Mouse (Mus musculus): ENCODE measurements around the gene Polq.

DNA sequence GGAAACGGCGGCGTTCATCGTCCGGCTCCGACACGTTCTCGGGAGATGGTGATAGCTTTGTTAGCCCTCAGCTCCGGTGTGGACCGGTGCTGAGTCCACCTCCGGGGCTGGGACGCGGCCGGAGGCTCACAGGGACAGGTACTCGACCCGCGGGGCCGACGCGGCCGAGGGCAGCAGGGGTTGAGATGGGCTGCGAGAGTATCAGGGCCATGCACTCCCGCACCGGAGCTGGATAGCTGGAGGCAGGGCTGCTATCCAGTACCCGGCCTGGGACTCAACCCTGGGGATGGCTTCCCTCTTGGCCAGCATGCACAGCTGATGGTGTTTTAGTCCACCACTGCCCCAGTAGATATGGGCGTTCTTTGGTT lies 320 bp downstream of the Polq start:
- TF ChIP-seq CTCF (IDR thresholded peaks at IDR 0.05), result no peak
- no peak for TF ChIP-seq EP300 (IDR thresholded peaks at IDR 0.05)

All from lung, postnatal 0 days (tissue).